Mouse (Mus musculus): ENCODE data around the gene BC005561. TPM values are rescaled to one million over a fixed set of nuclear protein-coding genes. Genes with fewer than 3 reads are reported as not detected.

Gene BC005561
- polyA plus RNA-seq, 1 experiment from 2014 or later, result 2.6 TPM

GRCm38 (mm10) chr5:104468586-104468985, 39.6 kb upstream of the BC005561 start:
- Histone ChIP-seq H3K27me3 (ENCODE audit: control insufficient read depth, insufficient read depth, low read depth, low read length) (no peaks in the 10 kb centered on the region), H3K9ac (ENCODE audit: low read depth, low read length) (no peak overlapping the region), H3K4me1 (ENCODE audit: control insufficient read depth, low read depth, low read length) (no peaks in the 10 kb centered on the region), H3K9me3 (replicated peaks; ENCODE audit: control insufficient read depth, low read length) (no peaks in the 10 kb centered on the region), H3K4me3 (ENCODE audit: low read depth, low read length) (no peak overlapping the region), H3K4me2 (ENCODE audit: low read depth, low read length) (no peak overlapping the region), H3K27ac (ENCODE audit: low read length) (no peak overlapping the region), H3K36me3 (ENCODE audit: control insufficient read depth, insufficient read depth) (no peaks in the 10 kb centered on the region)
- ATAC-seq (ENCODE audit: low read depth), result no peak
- 64% methylated on average over 5 of the region's 5 CpGs for WGBS (ENCODE audit: insufficient replicate concordance)

GRCm38 (mm10) chr5:104470981-104471391, 37.2 kb upstream of the BC005561 start:
- no peak for ATAC-seq (ENCODE audit: low read depth)
- Histone ChIP-seq H3K4me3 (ENCODE audit: low read depth, low read length) (no peak overlapping the region), H3K27ac (ENCODE audit: low read length) (no peak overlapping the region)

GRCm38 (mm10) chr5:104472371-104472770, 35.8 kb upstream of the BC005561 start:
- WGBS (ENCODE audit: insufficient replicate concordance), result 80% methylated on average over 8 of the region's 8 CpGs
- Histone ChIP-seq H3K27me3 (ENCODE audit: control insufficient read depth, insufficient read depth, low read depth, low read length) (no peaks in the 10 kb centered on the region), H3K4me2 (ENCODE audit: low read depth, low read length) (no peak overlapping the region), H3K9ac (ENCODE audit: low read depth, low read length) (no peak overlapping the region), H3K9me3 (replicated peaks; ENCODE audit: control insufficient read depth, low read length) (no peaks in the 10 kb centered on the region), H3K27ac (ENCODE audit: low read length) (no peak overlapping the region), H3K4me1 (ENCODE audit: control insufficient read depth, low read depth, low read length) (no peaks in the 10 kb centered on the region), H3K4me3 (ENCODE audit: low read depth, low read length) (no peak overlapping the region), H3K36me3 (ENCODE audit: control insufficient read depth, insufficient read depth) (no peaks in the 10 kb centered on the region)
- ATAC-seq (ENCODE audit: low read depth), result no peak

More at GRCm38 (mm10) chr5:104470981-104471391, 37.2 kb upstream of the BC005561 start:
- Histone ChIP-seq H3K9me3 (replicated peaks; ENCODE audit: control insufficient read depth, low read length) (no peaks in the 10 kb centered on the region), H3K27me3 (ENCODE audit: control insufficient read depth, insufficient read depth, low read depth, low read length) (no peaks in the 10 kb centered on the region), H3K4me1 (ENCODE audit: control insufficient read depth, low read depth, low read length) (no peaks in the 10 kb centered on the region), H3K36me3 (ENCODE audit: control insufficient read depth, insufficient read depth) (no peaks in the 10 kb centered on the region), H3K9ac (ENCODE audit: low read depth, low read length) (no peak overlapping the region), H3K4me2 (ENCODE audit: low read depth, low read length) (no peak overlapping the region)
- 65% methylated on average over 5 of the region's 5 CpGs for WGBS (ENCODE audit: insufficient replicate concordance)

- Histone ChIP-seq H3K9ac (ENCODE audit: low read depth, low read length) (no peak overlapping the region), H3K4me3 (ENCODE audit: low read depth, low read length) (no peak overlapping the region), H3K27ac (ENCODE audit: low read length) (no peak overlapping the region), H3K9me3 (replicated peaks; ENCODE audit: control insufficient read depth, low read length) (no peaks in the 10 kb centered on the region), H3K36me3 (ENCODE audit: control insufficient read depth, insufficient read depth) (no peaks in the 10 kb centered on the region), H3K27me3 (ENCODE audit: control insufficient read depth, insufficient read depth, low read depth, low read length) (no peaks in the 10 kb centered on the region), H3K4me2 (ENCODE audit: low read depth, low read length) (no peak overlapping the region), H3K4me1 (ENCODE audit: control insufficient read depth, low read depth, low read length) (no peaks in the 10 kb centered on the region)
- ATAC-seq (ENCODE audit: low read depth), result no peak
- 63% methylated on average over 7 of the region's 7 CpGs for WGBS (ENCODE audit: insufficient replicate concordance)
These were observed 27.8 kb upstream of the BC005561 start for GRCm38 (mm10) chr5:104480367-104480766.

GRCm38 (mm10) chr5:104482856-104483255, 25.3 kb upstream of the BC005561 start:
- H3K4me1 ChIP-seq (ENCODE audit: control insufficient read depth, low read depth, low read length), result no peaks in the 10 kb centered on the region
- H3K9me3 ChIP-seq (replicated peaks; ENCODE audit: control insufficient read depth, low read length), result no peaks in the 10 kb centered on the region
- no peaks in the 10 kb centered on the region for H3K36me3 ChIP-seq (ENCODE audit: control insufficient read depth, insufficient read depth)
- H3K27me3 ChIP-seq (ENCODE audit: control insufficient read depth, insufficient read depth, low read depth, low read length), result no peaks in the 10 kb centered on the region
- WGBS (ENCODE audit: insufficient replicate concordance), result 57% methylated on average over 8 of the region's 8 CpGs
- H3K27ac ChIP-seq (ENCODE audit: low read length), result no peak overlapping the region
- no peak overlapping the region for H3K4me2 ChIP-seq (ENCODE audit: low read depth, low read length)
- no peak overlapping the region for H3K4me3 ChIP-seq (ENCODE audit: low read depth, low read length)
- no peak for ATAC-seq (ENCODE audit: low read depth)
- H3K9ac ChIP-seq (ENCODE audit: low read depth, low read length), result no peak overlapping the region

- Histone ChIP-seq H3K27me3 (ENCODE audit: control insufficient read depth, insufficient read depth, low read depth, low read length) (no peaks in the 10 kb centered on the region), H3K9me3 (replicated peaks; ENCODE audit: control insufficient read depth, low read length) (no peaks in the 10 kb centered on the region), H3K4me3 (ENCODE audit: low read depth, low read length) (no peak overlapping the region), H3K4me2 (ENCODE audit: low read depth, low read length) (no peak overlapping the region), H3K27ac (ENCODE audit: low read length) (no peak overlapping the region), H3K4me1 (ENCODE audit: control insufficient read depth, low read depth, low read length) (no peaks in the 10 kb centered on the region), H3K9ac (ENCODE audit: low read depth, low read length) (no peak overlapping the region), H3K36me3 (ENCODE audit: control insufficient read depth, insufficient read depth) (no peaks in the 10 kb centered on the region)
- 57% methylated on average over 5 of the region's 5 CpGs for whole genome bisulfite sequencing (ENCODE audit: insufficient replicate concordance)
- ATAC-seq (ENCODE audit: low read depth), result no peak
These were observed 16.6 kb upstream of the BC005561 start for GRCm38 (mm10) chr5:104491561-104491960.

- 73% methylated on average over 2 of the region's 2 CpGs for WGBS (ENCODE audit: insufficient replicate concordance)
- H3K27ac ChIP-seq (ENCODE audit: low read length), result no peak overlapping the region
- H3K9me3 ChIP-seq (replicated peaks; ENCODE audit: control insufficient read depth, low read length), result no peaks in the 10 kb centered on the region
- no peak overlapping the region for H3K9ac ChIP-seq (ENCODE audit: low read depth, low read length)
- H3K27me3 ChIP-seq (ENCODE audit: control insufficient read depth, insufficient read depth, low read depth, low read length), result no peaks in the 10 kb centered on the region
- H3K4me2 ChIP-seq (ENCODE audit: low read depth, low read length), result no peak overlapping the region
- H3K4me1 ChIP-seq (ENCODE audit: control insufficient read depth, low read depth, low read length), result no peaks in the 10 kb centered on the region
- ATAC-seq (ENCODE audit: low read depth), result no peak
- H3K36me3 ChIP-seq (ENCODE audit: control insufficient read depth, insufficient read depth), result no peaks in the 10 kb centered on the region
- no peak overlapping the region for H3K4me3 ChIP-seq (ENCODE audit: low read depth, low read length)
These were observed 3.3 kb upstream of the BC005561 start for GRCm38 (mm10) chr5:104504883-104505282.

- peak overlapping the region; percentile 16; the same call in 1 of the 2 replicates for H3K9ac ChIP-seq (ENCODE audit: low read depth, low read length)
- H3K27me3 ChIP-seq (ENCODE audit: control insufficient read depth, insufficient read depth, low read depth, low read length), result no peaks in the 10 kb centered on the region
- H3K27ac ChIP-seq (ENCODE audit: low read length), result no peak overlapping the region
- no peaks in the 10 kb centered on the region for H3K4me1 ChIP-seq (ENCODE audit: control insufficient read depth, low read depth, low read length)
- H3K4me2 ChIP-seq (ENCODE audit: low read depth, low read length), result peak overlapping the region; percentile 69
- H3K4me3 ChIP-seq (ENCODE audit: low read depth, low read length), result peak overlapping the region; percentile 79
- no peaks in the 10 kb centered on the region for H3K36me3 ChIP-seq (ENCODE audit: control insufficient read depth, insufficient read depth)
- H3K9me3 ChIP-seq (replicated peaks; ENCODE audit: control insufficient read depth, low read length), result no peaks in the 10 kb centered on the region
- no peak for ATAC-seq (ENCODE audit: low read depth)
- WGBS (ENCODE audit: insufficient replicate concordance), result 2% methylated on average over 2 of the region's 2 CpGs
These were observed 340 bp upstream of the BC005561 start for GRCm38 (mm10) chr5:104507829-104508194.

GRCm38 (mm10) chr5:104511211-104511610, 3.1 kb downstream of the BC005561 start:
- 88% methylated on average over 3 of the region's 3 CpGs for whole genome bisulfite sequencing (ENCODE audit: insufficient replicate concordance)

More at GRCm38 (mm10) chr5:104511211-104511610, 3.1 kb downstream of the BC005561 start:
- Histone ChIP-seq H3K9me3 (replicated peaks; ENCODE audit: control insufficient read depth, low read length) (no peaks in the 10 kb centered on the region), H3K9ac (ENCODE audit: low read depth, low read length) (no peak overlapping the region), H3K27me3 (ENCODE audit: control insufficient read depth, insufficient read depth, low read depth, low read length) (no peaks in the 10 kb centered on the region), H3K27ac (ENCODE audit: low read length) (no peak overlapping the region), H3K36me3 (ENCODE audit: control insufficient read depth, insufficient read depth) (no peaks in the 10 kb centered on the region), H3K4me2 (ENCODE audit: low read depth, low read length) (no peak overlapping the region), H3K4me1 (ENCODE audit: control insufficient read depth, low read depth, low read length) (no peaks in the 10 kb centered on the region), H3K4me3 (ENCODE audit: low read depth, low read length) (no peak overlapping the region)
- ATAC-seq (ENCODE audit: low read depth), result no peak
